Mouse (Mus musculus) olfactory bulb, adult 2 months (tissue): ENCODE results near the gene Sorbs1.

Source experiments
- CTCF ChIP-seq: fragments of 200-500 bp; IDR thresholded peaks from 2 replicates; pipeline ENCODE4 v1.5.1; 2012; ENCODE audit warnings: low read depth, mild to moderate bottlenecking, low read length, moderate library complexity; ENCODE audit not compliant: insufficient read depth
- POLR2A ChIP-seq: fragments of 200-500 bp; IDR thresholded peaks from 2 replicates; pipeline ENCODE4 v1.6.1; 2012; ENCODE audit warnings: mild to moderate bottlenecking, low read depth, low read length, moderate library complexity; ENCODE audit not compliant: insufficient read depth

DNA sequence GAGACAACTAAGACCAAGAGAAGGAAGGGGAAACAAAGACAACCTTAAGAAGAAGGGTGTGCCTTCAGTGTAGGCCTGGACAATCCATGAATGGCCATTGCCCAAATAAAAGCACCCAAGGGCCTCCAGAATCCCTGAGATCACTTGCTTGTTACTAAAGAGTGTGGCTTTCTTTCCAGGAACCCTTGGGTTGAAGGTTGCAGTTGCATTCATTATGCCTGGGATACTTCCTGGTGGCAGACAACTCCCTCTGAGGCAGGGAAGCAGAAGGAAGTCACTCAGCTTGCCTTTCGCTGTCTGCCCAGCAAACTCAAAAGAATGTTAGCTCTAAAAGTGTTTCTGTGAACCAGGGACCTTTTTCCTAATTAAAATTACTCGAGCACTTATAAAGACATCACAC lies 164.9 kb downstream of the Sorbs1 start:
- TF ChIP-seq POLR2A (no peak), CTCF (no peak)
